Mouse (Mus musculus) adrenal gland, adult 2 months (tissue): Measurements from ENCODE around the gene Slco1a6. TPM values are rescaled to one million over a fixed set of nuclear protein-coding genes. Genes with fewer than 3 reads are reported as not detected.

Source experiments
- DNase-seq: peaks from one replicate; pipeline ENCODE4 v3.0.0; 2021
- polyA plus RNA-seq: library from polyadenylated mRNA; depleted of rRNA; stranded (reverse); fragments of >200 nt; gene quantifications from 2 replicates; pipeline ENCODE4 v1.2.3, GENCODE M21; 2012; rRNA removed
- total RNA-seq, 2 experiments: library from RNA; stranded (reverse); gene quantifications; 2 replicates each; pipeline ENCODE4 v1.2.3; 2021

The Slco1a6 gene
- total and polyA plus RNA-seq, 3 experiments = not detected

- peak; percentile 16 for DNase-seq
These were observed 167.8 kb downstream of the Slco1a6 start for GRCm38 (mm10) chr6:142040306-142041175.

DNA sequence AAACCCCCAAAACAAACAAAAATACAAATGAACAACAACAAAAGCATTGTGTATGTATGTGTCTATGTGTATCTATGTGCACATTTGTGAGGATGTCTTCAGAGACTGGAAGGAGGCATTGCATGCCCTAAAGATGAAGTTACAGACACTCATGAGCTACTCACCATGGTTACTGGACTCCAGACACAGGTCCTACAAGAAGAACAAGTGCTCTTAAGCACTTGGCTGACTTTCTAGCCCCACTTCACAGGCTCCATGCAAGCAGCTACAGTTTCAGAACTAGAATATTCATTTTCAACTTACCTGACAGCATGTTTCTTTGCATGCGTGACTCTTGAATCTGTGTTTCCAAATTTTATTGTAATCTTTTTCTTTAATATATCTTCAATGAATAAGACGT lies 172.6 kb downstream of the Slco1a6 start:
- no peak for DNase-seq

Other genes with a start within 250 kb of the Slco1a6 start
- not detected for gene Gm6614, start 197.1 kb downstream of the Slco1a6 start, total RNA-seq
- gene Gm6614, start 197.1 kb downstream of the Slco1a6 start, polyA plus RNA-seq = not detected in 2 replicates
- gene Iapp, start 89.9 kb upstream of the Slco1a6 start, total RNA-seq = not detected
- gene Iapp, start 89.9 kb upstream of the Slco1a6 start, polyA plus RNA-seq = not detected in 2 replicates
- not detected for gene Slco1a5, start 114.5 kb upstream of the Slco1a6 start, total RNA-seq
- gene Slco1a5, start 114.5 kb upstream of the Slco1a6 start, polyA plus RNA-seq = not detected in 2 replicates
- gene Pyroxd1, start 137.1 kb upstream of the Slco1a6 start, total RNA-seq = 10 to 100 TPM in 1 of 2 experiments, 1 to 10 TPM in 1; 7.7 to 12.3 TPM
- gene Pyroxd1, start 137.1 kb upstream of the Slco1a6 start, polyA plus RNA-seq = 2.7 and 3.5 TPM in 2 replicates
- 10 to 100 TPM in 1 of 2 experiments, 1 to 10 TPM in 1; 9.6 to 16.1 TPM for gene Recql, start 178.6 kb upstream of the Slco1a6 start, total RNA-seq
- 1.5 and 2.1 TPM in 2 replicates for gene Recql, start 178.6 kb upstream of the Slco1a6 start, polyA plus RNA-seq
- gene Golt1b, start 178.7 kb upstream of the Slco1a6 start, total RNA-seq = 10 to 100 TPM; 38.1 to 39.1 TPM
- gene Golt1b, start 178.7 kb upstream of the Slco1a6 start, polyA plus RNA-seq = 2.6 and 3.7 TPM in 2 replicates
- under 1 TPM; 0.17 to 0.49 TPM for gene Spx, start 204.9 kb upstream of the Slco1a6 start, total RNA-seq
- 0.30 and 0.42 TPM in 2 replicates for gene Spx, start 204.9 kb upstream of the Slco1a6 start, polyA plus RNA-seq